23 mouse cellular contexts compared by ENCODE assay signal in genomic region chr15:102663825-102664224, GRCm38 (mm10). TPM values are rescaled to one million over a fixed set of nuclear protein-coding genes. Genes with fewer than 3 reads are reported as not detected.
"Had no signal": no experiment of that assay in that cellular context is flagged by ENCODE, and none has a peak within 500 bp of the region (broad histone marks: within the 10 kb centered on the region; RNA-seq: fewer than 3 reads in every experiment).

No protein-coding gene starts in this region.

- H3K27me3 ChIP-seq: liver, embryonic 12.5 days; liver, embryonic 15.5 days; midbrain, embryonic 12.5 days; midbrain, embryonic 15.5 days; neural tube, embryonic 12.5 days; neural tube, embryonic 15.5 days; stomach, embryonic 15.5 days had no signal

- H3K9me3 ChIP-seq: liver, embryonic 12.5 days; liver, embryonic 15.5 days; midbrain, embryonic 12.5 days; midbrain, embryonic 15.5 days; neural tube, embryonic 12.5 days; neural tube, embryonic 15.5 days; stomach, embryonic 15.5 days had no signal

- H3K27ac ChIP-seq: liver, embryonic 12.5 days; liver, embryonic 15.5 days; macrophage; midbrain, embryonic 12.5 days; midbrain, embryonic 15.5 days; neural tube, embryonic 12.5 days; neural tube, embryonic 15.5 days; stomach, embryonic 15.5 days had no signal

- DNase-seq: kidney, adult 11 months; kidney, adult 8-10 months; kidney, postnatal 14 days; kidney, postnatal 4 days; left cerebral cortex, postnatal 4 days; lung, adult 18-20 months; lung, postnatal 14 days; right cerebral cortex, adult 18-20 months; right cerebral cortex, postnatal 25 days; spleen, adult 18-20 months; thymus, postnatal 25 days had no signal

- H3K4me3 ChIP-seq: liver, embryonic 12.5 days; liver, embryonic 15.5 days; midbrain, embryonic 12.5 days; midbrain, embryonic 15.5 days; neural tube, embryonic 12.5 days; neural tube, embryonic 15.5 days; stomach, embryonic 15.5 days had no signal

- ATAC-seq: liver, embryonic 12.5 days; midbrain, embryonic 15.5 days had no signal

- H3K9ac ChIP-seq: liver, embryonic 12.5 days; liver, embryonic 15.5 days; midbrain, embryonic 12.5 days; midbrain, embryonic 15.5 days; neural tube, embryonic 12.5 days; neural tube, embryonic 15.5 days; stomach, embryonic 15.5 days had no signal

- H3K4me2 ChIP-seq: liver, embryonic 12.5 days; liver, embryonic 15.5 days; midbrain, embryonic 12.5 days; midbrain, embryonic 15.5 days; neural tube, embryonic 12.5 days; neural tube, embryonic 15.5 days; stomach, embryonic 15.5 days had no signal

- H3K4me1 ChIP-seq: midbrain, embryonic 12.5 days; midbrain, embryonic 15.5 days; neural tube, embryonic 12.5 days; neural tube, embryonic 15.5 days; stomach, embryonic 15.5 days had no signal

RNA-seq across cellular contexts. Expression of gene Gm28047, which starts 39.0 kb away (rescaled TPM):
- total RNA-seq: megakaryocyte, adult 5-6 weeks had no signal
- polyA plus RNA-seq: limb, embryonic 14.5 days; liver, embryonic 12.5 days; liver, embryonic 15.5 days; lung, embryonic 16.5 days; midbrain, embryonic 12.5 days; midbrain, embryonic 15.5 days; neural tube, embryonic 12.5 days; neural tube, embryonic 15.5 days; stomach, embryonic 15.5 days; thymus, postnatal 0 days had no signal
